Mouse (Mus musculus) midbrain, embryonic 14.5 days (tissue): ENCODE data around the gene Pkd1. TPM values are rescaled to one million over a fixed set of nuclear protein-coding genes. Genes with fewer than 3 reads are reported as not detected.

Experiments used
- ATAC-seq: fragments of 200-750 bp; cut with Nextera tagmentation; 2 replicates; pipeline ENCODE4 v1.8.0; 2017; ENCODE audit warnings: moderate number of reproducible peaks, moderate library complexity; ENCODE audit not compliant: low FRiP score, low TSS enrichment
- DNase-seq: peaks from one replicate; pipeline ENCODE4 v3.0.0-alpha.2; 2015
- H3K27ac ChIP-seq: fragments of 300-500 bp; sonication (generic); replicated peaks from 2 replicates; pipeline ENCODE4 v1.5.1; 2014; ENCODE audit warnings: mild to moderate bottlenecking, low read depth, low read length, moderate library complexity
- H3K27me3 ChIP-seq: fragments of 300-500 bp; sonication (generic); 2 replicates; pipeline ENCODE4 v1.6.1; 2014; ENCODE audit warnings: low read length, control low read depth, mixed read lengths; ENCODE audit not compliant: control insufficient read depth, insufficient read depth
- H3K36me3 ChIP-seq: fragments of 300-500 bp; sonication (generic); 2 replicates; pipeline ENCODE4 v1.6.1; 2014; ENCODE audit warnings: low read length, control low read depth; ENCODE audit not compliant: control insufficient read depth, insufficient read depth
- H3K4me1 ChIP-seq: fragments of 300-500 bp; sonication (generic); 2 replicates; pipeline ENCODE4 v1.6.1; 2014; ENCODE audit warnings: mild to moderate bottlenecking, antibody characterized with exemption, low read length, control low read depth; ENCODE audit not compliant: control insufficient read depth, insufficient read depth
- H3K4me2 ChIP-seq: fragments of 300-500 bp; sonication (generic); 2 replicates; pipeline ENCODE4 v1.6.1; 2014; ENCODE audit warnings: mild to moderate bottlenecking, low read length, moderate library complexity
- H3K4me3 ChIP-seq: fragments of 300-500 bp; sonication (generic); replicated peaks from 2 replicates; pipeline ENCODE4 v1.5.1; 2014; ENCODE audit warnings: low read depth, low read length
- H3K9ac ChIP-seq: fragments of 300-500 bp; sonication (generic); replicated peaks from 2 replicates; pipeline ENCODE4 v1.6.1; 2014; ENCODE audit warnings: mild to moderate bottlenecking, low read length, moderate library complexity
- H3K9me3 ChIP-seq: fragments of 300-500 bp; sonication (generic); 2 replicates; pipeline ENCODE4 v1.6.1; 2016; ENCODE audit warnings: low read length, control low read depth, mixed read lengths; ENCODE audit not compliant: control insufficient read depth
- WGBS: fragments of 180-500 bp; shearing (Covaris S2); extraction: QIAGEN DNeasy Blood & Tissue Kit; methylation state at CpG from one replicate; pipeline ENCODE4 v1.1.7; 2014; 5-methylcytosine and 5-hydroxymethylcytosine counted together
- polyA plus RNA-seq: library from polyadenylated mRNA; unstranded; fragments of >200 nt; fragmentation: Nextera tagmentation; extraction: Ambion mirVana; gene quantifications from 2 replicates; pipeline ENCODE4 v1.2.1, GENCODE M21; 2014

Gene Pkd1
- polyA plus RNA-seq, 1 experiment from 2014 or later = 28.3 TPM

DNA sequence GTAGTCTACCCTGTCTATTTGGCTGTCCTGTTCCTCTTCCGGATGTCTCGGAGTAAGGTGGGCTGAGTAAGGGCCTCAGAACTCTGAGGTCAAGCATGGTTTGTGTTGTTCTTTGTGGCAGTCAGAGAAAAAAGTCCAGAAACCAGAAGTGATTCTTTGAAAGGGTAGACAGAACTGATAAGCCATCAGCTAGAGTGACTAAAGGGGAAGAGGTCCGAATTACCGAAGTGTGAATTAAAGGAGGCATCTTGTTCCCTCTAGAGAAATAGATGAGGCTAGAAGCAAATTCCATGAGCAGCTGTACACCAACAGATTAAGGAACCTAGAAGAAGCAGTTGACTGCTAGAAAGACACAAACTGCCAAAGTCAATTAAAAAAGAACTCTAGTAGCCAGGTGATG is 36.9 kb downstream of the Pkd1 start:
- no peak for ATAC-seq
- 95% methylated on average over 4 of the region's 4 CpGs for WGBS
- peaks cover 83% of the 10 kb centered on the region for H3K36me3 ChIP-seq

DNA sequence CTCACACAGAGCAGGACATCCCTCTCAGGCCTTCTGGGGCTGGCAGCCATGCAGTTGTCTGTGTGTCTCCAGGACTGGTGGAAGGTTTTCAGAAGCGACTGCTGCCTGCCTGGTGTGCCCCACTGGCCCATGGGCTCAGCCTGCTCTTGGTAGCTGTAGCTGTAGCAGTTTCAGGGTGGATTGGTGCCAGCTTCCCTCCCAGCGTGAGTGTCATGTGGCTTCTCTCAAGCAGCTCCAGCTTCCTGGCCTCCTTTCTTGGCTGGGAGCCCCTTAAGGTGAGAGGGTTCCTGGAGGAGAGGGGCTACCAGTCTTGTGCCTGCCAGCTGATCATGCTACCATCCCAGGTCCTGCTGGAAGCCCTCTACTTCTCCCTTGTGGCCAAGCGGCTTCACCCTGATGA is 41.3 kb downstream of the Pkd1 start:
- Histone ChIP-seq H3K27me3 (no peaks in the 10 kb centered on the region), H3K9ac (no peak overlapping the region), H3K36me3 (peaks cover 92% of the 10 kb centered on the region), H3K9me3 (no peaks in the 10 kb centered on the region), H3K4me3 (no peak overlapping the region), H3K4me2 (no peak overlapping the region), H3K27ac (no peak overlapping the region), H3K4me1 (no peaks in the 10 kb centered on the region)
- 92% methylated on average over 3 of the region's 3 CpGs for WGBS
- ATAC-seq = no peak
- no peak for DNase-seq

More for the DNA sequence above, 36.9 kb downstream of the Pkd1 start:
- H3K9ac ChIP-seq = no peak overlapping the region
- H3K9me3 ChIP-seq = no peaks in the 10 kb centered on the region
- H3K4me3 ChIP-seq = no peak overlapping the region
- no peaks in the 10 kb centered on the region for H3K4me1 ChIP-seq
- no peak for DNase-seq
- no peaks in the 10 kb centered on the region for H3K27me3 ChIP-seq
- H3K4me2 ChIP-seq = no peak overlapping the region
- no peak overlapping the region for H3K27ac ChIP-seq

DNA sequence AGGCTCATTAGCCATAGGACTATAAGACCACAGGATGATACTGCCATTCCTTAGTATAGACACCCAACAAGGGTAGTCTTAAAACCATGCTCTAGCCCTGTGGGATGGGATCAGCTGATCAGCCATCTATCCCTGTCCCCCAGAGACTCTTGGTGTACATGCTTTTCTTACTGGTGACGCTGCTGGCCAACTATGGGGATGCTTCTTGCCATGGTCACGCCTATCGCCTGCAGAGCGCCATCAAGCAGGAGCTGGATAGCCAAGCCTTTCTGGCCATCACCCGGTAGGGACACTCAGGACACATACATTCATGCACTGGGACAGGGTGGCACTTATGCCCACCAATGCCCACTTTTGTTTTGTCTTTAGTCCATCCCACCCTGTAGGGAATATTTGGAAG is 42.1 kb downstream of the Pkd1 start:
- Histone ChIP-seq H3K4me1 (no peaks in the 10 kb centered on the region), H3K9ac (no peak overlapping the region), H3K4me2 (no peak overlapping the region), H3K27me3 (no peaks in the 10 kb centered on the region), H3K9me3 (no peaks in the 10 kb centered on the region), H3K27ac (no peak overlapping the region), H3K4me3 (no peak overlapping the region), H3K36me3 (peaks cover 92% of the 10 kb centered on the region)
- ATAC-seq = no peak
- WGBS = 97% methylated on average over 5 of the region's 5 CpGs
- DNase-seq = no peak

DNA sequence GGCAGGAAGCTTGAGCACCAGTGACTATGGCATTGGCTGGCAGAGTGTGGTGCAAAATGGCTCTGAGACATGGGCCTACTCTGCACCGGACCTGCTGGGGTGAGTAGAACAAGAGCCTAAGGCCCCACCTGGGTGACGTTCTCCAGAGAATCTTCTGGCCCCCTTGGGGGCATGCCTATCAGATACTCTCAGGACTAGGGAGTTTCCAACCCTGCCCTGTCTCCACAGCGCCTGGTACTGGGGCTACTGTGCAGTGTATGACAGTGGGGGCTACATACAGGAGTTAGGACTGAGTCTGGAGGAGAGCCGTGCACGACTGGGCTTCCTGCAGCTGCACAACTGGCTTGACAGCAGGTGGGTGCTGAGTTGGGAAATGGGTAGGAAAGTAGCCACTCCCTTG is 43.6 kb downstream of the Pkd1 start:
- Histone ChIP-seq H3K9ac (no peak overlapping the region), H3K36me3 (peaks cover 93% of the 10 kb centered on the region), H3K27ac (no peak overlapping the region), H3K9me3 (no peaks in the 10 kb centered on the region), H3K27me3 (no peaks in the 10 kb centered on the region), H3K4me1 (no peaks in the 10 kb centered on the region), H3K4me2 (no peak overlapping the region), H3K4me3 (no peak overlapping the region)
- DNase-seq = no peak
- WGBS = 90% methylated on average over 5 of the region's 5 CpGs
- ATAC-seq = no peak

DNA sequence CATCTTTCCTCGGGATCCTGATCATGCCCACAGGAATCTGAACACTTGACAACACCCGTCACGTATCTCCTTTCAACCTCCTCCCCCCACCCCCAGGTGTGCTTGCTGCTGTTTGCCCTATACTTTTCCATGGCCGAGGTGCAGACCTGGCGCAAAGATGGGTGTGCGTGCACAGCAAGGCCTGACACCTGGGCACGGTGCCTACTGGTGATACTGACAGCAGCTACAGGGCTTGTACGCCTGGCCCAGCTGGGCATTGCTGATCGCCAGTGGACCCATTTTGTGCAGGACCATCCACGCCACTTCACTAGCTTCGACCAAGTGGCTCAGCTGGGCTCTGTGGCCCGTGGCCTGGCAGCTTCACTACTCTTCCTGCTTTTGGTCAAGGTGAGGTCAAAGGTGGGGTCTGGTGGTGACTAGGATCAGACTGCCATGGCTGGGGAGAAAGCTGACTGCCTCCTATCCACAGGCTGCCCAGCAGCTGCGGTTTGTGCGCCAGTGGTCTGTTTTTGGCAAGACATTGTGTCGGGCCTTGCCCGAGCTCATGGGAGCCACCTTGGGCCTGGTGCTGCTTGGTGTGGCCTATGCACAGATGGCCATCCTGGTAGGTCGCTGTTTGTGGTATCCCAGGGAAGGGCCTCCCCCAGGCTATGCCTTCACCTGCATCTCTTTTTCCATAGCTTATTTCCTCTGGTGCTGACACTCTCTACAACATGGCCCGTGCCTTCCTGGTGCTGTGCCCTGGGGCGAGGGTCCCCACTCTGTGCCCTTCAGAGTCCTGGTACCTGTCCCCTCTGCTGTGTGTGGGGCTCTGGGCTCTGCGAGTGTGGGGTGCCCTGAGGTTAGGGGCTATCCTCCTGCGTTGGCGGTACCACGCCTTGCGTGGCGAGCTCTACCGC is 44.6 kb downstream of the Pkd1 start:
- Histone ChIP-seq H3K9ac (no peak overlapping the region), H3K27me3 (no peaks in the 10 kb centered on the region), H3K4me1 (no peaks in the 10 kb centered on the region), H3K4me3 (no peak overlapping the region), H3K27ac (no peak overlapping the region), H3K9me3 (no peaks in the 10 kb centered on the region), H3K36me3 (peaks cover 97% of the 10 kb centered on the region), H3K4me2 (no peak overlapping the region)
- 94% methylated on average over 26 of the region's 26 CpGs for WGBS
- ATAC-seq = no peak
- no peak for DNase-seq

DNA sequence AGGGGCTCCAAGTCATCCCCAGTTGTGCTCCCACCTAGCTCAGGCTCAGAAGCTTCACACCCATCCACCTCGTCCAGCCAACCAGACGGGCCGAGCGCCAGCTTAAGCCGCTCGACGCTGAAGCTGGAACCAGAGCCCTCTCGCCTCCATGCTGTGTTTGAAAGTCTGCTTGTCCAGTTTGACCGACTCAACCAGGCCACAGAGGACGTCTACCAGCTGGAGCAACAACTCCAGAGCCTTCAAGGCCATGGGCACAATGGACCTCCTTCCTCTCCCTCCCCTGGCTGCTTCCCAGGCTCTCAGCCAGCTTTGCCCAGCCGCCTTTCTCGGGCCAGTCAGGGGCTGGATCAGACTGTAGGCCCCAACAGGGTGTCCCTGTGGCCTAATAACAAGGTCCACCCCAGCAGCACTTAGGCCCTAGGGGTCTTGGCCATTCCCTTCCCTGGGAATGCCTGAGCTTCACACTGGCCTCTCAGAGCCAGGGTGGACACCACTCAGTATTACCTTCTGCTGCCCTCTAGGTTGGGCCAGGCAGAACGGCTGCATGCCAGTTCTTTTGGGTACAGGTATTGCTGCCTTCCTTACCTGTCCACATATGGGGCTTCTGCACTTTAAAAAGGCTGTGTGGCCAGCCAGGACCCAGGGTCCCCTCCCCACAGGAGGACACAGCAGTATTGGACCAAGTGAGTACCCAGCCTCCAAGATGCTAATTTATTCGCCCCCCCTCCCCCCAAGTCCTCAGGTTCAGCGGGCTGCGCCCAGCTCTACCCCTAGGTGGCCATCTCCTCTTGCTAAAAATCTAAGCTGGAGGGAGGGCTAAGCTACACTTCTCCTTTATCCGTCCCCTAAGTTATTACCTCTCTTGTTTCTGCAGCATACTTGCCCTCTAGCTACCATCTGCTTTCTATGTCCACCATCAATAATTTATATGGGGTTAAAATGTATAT is 45.8 kb downstream of the Pkd1 start:
- Histone ChIP-seq H3K27me3 (no peaks in the 10 kb centered on the region), H3K4me3 (no peak overlapping the region), H3K9ac (no peak overlapping the region), H3K4me2 (no peak overlapping the region), H3K27ac (no peak overlapping the region), H3K9me3 (no peaks in the 10 kb centered on the region), H3K4me1 (no peaks in the 10 kb centered on the region), H3K36me3 (peaks cover 99% of the 10 kb centered on the region)
- 77% methylated on average over 17 of the region's 17 CpGs for WGBS
- ATAC-seq (no peak), DNase-seq (peak; percentile 33)

DNA sequence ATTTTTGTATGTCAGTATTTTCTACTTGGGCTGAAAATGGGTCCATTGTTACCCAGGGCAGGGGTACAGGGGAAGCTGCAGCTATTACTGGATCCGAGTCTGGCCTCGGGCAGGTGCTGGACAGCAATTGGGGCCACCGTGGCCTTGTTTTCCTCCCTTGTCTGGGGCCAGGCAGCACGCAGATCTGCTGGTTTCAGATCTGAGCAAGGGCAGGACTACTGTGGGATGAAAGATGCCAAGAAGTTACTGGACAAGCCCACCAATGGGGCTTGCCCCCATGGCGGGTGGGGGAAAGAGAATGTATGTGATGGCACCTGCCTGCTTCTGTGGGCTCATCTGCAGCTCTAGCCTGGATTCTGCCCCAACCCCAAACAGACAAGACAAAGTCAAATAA is 46.4 kb downstream of the Pkd1 start:
- ATAC-seq = no peak
- H3K36me3 ChIP-seq = peaks cover 99% of the 10 kb centered on the region
- WGBS = 82% methylated on average over 5 of the region's 5 CpGs

DNA sequence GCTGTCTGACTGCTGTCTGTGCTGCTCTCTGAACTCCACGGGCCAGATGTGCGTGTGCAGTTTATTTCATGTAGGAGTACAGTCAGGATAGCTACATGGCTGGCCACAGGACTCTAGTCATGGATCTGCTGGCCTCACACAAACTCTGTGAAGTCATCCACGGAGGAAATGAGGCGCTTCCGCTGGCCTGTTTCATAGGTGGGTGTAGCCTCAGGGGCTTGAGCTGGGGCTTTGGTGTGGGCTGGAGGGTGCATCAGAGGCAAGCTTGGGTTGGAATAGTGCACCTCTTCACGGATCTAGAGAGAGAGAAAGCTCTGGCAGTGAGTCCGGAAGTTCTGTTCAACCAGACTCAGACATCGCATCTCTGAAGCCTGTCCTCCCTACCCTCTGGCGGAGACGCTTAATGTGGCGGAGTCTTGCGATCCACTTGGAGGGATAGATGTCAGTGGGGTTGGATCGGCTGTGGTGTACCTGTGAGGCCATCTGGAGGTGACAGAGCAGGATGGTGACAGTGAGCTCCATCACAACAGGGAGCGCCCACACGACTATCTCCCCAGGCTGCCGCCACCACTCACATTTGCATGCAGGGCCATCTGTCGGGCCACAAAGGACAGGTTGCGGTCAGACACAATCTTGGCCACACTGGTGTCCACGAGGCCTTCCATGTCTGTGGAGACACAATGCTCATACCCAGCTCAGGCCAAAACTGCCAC is 47.0 kb downstream of the Pkd1 start:
- ATAC-seq (no peak), DNase-seq (no peak)
- H3K27me3 ChIP-seq = no peaks in the 10 kb centered on the region
- H3K9ac ChIP-seq = no peak overlapping the region
- H3K9me3 ChIP-seq = no peaks in the 10 kb centered on the region
- H3K27ac ChIP-seq = no peak overlapping the region
- peaks cover 99% of the 10 kb centered on the region for H3K36me3 ChIP-seq
- 90% methylated on average over 19 of the region's 19 CpGs for WGBS
- no peak overlapping the region for H3K4me3 ChIP-seq
- no peaks in the 10 kb centered on the region for H3K4me1 ChIP-seq
- H3K4me2 ChIP-seq = no peak overlapping the region

More for the DNA sequence above, 46.4 kb downstream of the Pkd1 start:
- Histone ChIP-seq H3K4me2 (no peak overlapping the region), H3K4me1 (no peaks in the 10 kb centered on the region), H3K4me3 (no peak overlapping the region), H3K9me3 (no peaks in the 10 kb centered on the region), H3K27me3 (no peaks in the 10 kb centered on the region), H3K9ac (no peak overlapping the region), H3K27ac (no peak overlapping the region)
- DNase-seq = no peak
